Mouse (Mus musculus) layer of hippocampus, adult 8-10 months (tissue): ENCODE measurements around the gene Gm45021. TPM values are rescaled to one million over a fixed set of nuclear protein-coding genes. Genes with fewer than 3 reads are reported as not detected.
"Not testable (repeated sequence)": the region's sequence is repeated elsewhere in the genome, so short reads cannot be mapped to it uniquely, and the experiment has no call there.

Experiments used
- DNase-seq, 2 experiments: peaks; one replicate each; pipeline ENCODE4 v3.0.0; 2022; ENCODE audit warnings: low spot score in 2 of 2
- total RNA-seq, 4 experiments: library from RNA; stranded (reverse); gene quantifications; 2 replicates each; pipeline ENCODE4 v1.2.4; 2022

Gene Gm45021
- total RNA-seq, 4 experiments from 2014 or later, result not detected

DNA sequence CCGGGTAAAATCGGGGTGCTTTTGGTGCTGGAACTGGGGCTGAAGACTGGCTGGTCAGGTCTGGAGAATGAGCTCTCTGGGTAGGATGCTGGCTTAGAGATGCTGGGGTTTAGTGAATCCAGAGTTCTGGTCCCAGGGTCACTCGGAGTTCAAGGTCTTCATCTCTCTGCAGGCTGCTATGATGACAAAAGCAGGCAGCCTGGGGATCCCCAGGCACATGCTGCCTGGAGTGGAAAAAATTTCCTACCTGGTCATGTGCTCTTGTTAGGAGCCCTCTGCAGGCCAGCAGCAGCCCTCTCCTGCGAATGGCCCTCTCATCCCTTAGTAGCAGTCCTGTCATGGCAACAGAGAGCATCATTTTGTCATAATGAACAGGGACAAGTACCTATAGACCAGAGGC, 24.1 kb downstream of the Gm45021 start:
- DNase-seq, result no peak

DNA sequence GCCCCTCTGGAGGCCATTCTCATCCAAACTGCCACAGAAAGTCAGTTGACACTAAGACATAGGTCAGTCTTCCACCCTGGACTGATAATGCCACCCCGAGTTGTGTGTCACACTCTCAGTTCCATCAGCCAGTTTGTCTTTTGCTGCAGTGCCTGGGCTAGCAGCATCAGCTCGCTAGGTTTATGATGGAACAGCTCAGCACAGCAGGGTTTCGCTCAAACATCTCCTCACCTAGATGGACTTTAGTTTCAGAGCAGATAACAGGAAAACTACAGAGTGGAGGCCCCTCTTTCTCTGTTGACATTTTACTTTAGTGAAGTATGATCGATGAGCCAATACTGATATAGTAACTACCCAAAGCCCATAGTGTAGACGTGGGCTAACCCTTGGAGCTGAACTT, 25.3 kb downstream of the Gm45021 start:
- DNase-seq, result no peak

DNA sequence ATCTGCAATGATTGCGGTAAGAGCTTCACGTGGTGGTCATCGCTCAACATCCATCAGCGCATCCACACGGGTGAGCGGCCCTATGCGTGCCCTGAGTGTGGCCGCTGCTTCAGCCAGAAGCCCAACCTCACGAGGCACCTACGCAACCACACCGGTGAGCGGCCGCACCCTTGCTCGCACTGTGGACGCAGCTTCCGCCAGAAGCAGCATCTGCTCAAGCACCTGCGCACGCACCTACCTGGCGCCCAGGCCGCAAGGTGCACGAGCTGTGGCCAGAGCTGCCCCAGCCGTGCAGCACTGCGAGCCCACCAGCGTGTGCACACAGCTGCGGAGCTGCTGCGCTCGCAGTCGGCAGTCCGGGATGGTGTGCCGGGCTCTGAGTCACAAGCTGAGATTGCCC, 30.6 kb downstream of the Gm45021 start:
- no peak for DNase-seq

DNA sequence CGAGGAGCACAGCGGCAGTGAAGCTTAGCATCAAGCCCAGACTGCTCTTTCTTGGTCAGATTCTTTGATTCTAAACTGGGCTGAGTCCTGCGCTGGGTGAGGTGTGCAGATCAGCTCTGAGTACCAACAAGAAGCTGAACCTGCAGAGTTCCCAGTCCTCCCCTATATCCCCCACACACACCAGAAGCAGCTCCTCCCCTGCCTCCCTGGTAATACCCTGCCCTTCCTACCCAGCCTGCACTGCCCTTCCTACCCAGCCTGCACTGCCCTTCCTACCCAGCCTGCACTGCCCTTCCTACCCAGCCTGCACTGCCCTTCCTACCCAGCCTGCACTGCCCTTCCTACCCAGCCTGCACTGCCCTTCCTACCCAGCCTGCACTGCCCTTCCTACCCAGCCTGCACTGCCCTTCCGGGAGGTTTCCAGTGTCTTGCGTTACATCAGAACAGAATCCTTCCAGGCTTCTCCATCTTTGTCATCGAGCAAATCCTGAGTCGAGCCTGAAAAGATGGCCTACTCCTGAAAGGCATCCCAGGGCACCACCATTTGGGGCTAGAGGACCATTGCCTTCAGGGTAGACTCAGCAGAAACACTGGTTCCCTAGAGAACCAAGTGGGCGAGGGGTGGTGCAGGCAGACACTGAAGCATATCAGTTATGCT, 32.9 kb downstream of the Gm45021 start:
- not testable (repeated sequence) for DNase-seq

DNA sequence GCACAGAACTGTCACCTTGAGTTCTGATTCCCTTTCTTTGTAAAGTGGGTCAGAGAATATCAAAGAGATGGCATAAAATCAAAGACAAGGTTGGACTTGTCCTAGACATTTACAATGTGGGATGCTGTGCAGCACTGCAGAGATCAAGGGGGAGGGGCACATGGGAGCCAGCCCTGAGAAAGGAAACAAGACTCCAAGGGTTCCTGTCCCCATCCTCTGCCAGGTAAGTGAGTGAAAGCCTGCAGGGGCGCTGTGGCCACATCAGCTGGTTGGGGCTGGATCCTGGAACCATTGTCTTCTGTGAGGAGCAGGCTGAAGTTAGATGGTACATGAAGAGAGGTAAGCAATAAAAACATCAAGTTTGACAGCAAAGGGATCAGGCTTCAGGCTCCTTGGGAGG, 34.0 kb downstream of the Gm45021 start:
- DNase-seq, result no peak

DNA sequence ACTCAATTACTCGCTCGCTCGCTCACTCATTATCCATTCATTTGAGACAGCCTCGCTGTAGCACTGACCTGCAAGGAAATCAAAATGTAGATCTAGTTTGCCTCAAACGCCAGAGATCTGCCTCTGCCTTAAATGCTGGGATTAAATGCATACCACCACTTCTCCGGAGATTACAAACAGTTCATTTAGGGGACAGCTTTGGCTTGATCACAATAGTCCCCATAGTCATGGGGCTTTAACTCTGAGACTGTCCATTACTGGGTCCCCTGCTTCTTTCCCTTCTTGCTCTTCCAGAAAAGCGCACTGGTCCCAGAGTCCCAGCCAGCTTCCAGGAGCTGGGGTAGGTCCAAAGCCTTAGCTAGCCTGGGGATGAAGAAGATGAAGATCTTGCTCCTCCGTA, 37.1 kb downstream of the Gm45021 start, which contains the start of gene AI854703:
Gene AI854703 (plus strand): TSS at position 301 of the 400 bp plus-strand sequence.
- DNase-seq, result no peak

DNA sequence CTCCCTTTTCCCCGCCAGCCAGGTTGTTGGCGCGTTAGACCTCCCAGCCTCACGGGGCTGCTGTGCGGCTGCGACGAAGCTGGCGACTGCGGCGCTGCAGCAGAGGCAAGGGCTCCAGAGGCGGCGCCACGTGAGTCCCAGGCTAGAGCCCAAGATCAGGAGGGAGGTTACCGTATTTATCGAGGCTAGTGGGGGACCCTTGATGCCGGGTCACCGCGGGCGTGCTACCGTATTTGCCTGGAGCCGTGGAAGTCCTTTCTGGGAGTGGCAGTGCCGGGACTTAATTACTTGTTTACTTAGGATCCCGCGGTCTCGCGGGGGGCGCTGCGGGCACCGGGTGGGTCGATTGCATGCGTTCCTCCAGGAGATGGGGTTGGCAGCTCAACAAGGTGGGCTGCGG, 37.6 kb downstream of the Gm45021 start:
- DNase-seq, result peak; percentile 51 to 65

DNA sequence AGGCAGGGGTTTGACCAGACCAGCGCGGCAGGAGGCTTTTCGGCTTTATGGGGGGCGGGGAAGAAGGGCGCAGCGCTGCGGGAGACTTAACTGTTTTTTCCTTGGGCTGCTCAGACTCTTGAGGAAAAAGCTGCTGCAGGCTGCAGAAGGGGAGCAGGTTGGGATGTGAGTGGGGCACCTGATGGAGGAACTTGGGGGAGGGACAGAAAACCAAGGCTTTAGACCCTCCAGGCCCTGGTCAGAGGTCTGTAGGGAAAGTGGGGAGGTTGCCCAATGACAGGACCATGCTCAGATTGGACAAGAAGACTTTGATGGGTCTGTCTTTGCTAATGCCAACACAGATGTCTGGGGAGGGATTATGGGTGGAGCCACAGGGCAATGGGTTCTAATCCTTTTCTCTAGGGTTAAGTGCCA, 38.1 kb downstream of the Gm45021 start:
- no peak for DNase-seq

DNA sequence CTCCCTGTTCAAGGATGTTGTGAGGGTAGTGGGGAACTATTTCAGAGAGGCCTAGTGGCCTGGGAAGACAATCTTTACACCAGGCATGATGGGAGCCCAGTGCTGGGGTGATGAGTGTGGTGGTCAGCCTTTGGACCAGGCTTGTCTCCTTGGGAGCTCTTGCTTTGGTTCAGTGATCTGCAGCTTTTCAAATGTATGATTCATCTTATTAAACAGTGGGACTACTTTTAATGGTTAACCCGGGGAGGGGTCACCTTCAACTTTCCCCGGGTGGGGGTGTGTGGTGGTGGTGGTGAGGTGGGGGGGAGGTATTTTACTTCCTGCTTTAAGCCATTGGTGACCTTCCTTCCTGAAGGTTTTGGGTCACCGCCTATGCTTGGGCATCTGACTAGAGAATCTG, 39.0 kb downstream of the Gm45021 start:
- DNase-seq, result no peak

DNA sequence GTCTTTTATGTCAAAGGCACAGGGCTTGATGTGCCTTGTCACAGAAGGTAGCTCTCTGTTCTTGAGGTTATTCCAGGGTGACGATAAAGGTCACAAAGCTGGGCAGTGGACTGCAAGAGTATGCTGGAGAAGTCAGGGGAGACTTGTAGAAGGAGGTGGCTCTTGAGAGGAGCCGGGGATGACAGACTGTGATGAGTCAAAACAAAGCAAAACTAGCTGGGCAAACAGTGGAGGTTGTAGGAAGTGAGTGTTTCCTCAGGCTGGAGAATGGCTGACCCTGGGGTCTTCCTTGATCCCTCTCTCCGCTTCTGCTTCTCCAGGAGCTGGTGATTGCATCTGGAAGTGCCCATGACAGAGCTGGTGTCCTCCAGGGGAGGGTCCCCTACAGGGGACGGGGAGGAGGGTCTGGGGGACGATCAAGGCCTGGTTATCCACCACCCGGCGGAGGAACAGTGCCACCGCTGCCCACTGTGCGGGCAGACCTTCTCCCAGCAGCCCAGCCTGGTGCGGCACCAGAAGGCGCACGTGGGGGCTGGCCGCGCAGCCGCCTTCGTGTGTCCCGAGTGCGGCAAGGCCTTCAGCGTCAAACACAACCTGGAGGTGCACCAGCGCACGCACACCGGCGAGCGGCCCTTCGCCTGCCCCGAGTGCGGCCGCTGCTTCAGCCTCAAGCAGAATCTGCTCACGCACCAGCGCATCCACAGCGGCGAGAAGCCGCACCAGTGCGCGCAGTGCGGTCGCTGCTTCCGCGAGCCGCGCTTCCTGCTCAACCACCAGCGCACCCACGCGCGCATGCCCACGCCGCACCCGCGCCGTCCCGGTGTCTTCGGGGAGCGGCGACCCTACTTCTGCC, 39.6 kb downstream of the Gm45021 start:
- DNase-seq, result peak in 1 of 2 experiments; percentile 50

DNA sequence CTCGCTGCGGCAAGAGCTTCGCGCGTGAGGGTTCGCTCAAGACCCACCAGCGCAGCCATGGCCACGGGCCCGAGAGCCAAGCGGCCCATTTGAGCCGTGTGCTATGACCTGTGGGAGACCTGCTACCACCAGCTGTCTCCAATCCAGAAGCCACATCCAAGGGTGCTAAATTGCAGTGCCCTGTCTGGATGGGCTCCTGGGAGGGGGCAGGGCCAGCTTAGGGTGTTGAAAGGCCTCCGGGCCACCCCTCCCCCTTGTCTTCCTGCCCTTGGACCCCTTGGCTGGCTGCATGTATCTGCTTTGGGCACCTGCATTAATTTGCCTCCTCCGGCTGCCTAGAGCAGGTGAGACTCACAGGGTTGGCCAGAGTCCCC, 40.2 kb downstream of the Gm45021 start:
- DNase-seq, result no peak

DNA sequence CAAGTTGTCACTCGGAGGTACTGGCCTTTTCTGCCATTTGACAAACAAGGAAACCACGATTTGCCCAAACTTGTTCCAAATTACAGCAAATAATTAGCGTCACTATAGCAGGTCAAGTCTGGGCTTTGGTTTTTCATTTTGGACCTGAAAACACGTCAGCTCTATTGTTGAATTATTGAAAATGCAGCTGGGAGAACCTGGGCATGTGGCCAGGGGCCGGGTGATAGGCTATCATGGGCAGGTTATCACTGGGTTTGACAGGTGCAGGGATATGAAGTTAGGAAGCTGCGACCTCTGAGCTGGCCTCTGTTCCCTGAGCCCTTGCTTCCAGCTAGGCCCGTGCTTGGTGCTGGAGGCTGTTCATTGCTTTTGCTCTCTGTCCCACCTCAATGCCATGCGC, 41.4 kb downstream of the Gm45021 start:
- no peak for DNase-seq

DNA sequence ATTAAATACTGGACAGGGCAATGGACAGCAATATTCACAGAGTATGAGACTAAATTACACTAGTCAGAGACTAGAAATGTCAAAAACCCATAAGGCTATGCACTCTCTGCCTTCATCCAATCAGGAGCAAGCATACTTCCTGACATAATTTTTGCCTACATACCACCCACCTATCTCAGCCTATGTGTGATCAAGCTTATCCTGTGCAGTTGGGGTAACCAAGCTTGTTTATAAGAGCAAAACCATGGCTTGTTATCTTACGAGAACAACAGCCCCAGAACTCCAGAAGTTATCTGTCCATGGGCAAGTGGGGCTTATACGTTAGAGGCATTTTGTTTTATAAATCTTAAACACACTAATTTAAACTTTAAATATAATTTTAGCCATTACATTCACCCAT, 45.7 kb downstream of the Gm45021 start:
- no peak for DNase-seq

DNA sequence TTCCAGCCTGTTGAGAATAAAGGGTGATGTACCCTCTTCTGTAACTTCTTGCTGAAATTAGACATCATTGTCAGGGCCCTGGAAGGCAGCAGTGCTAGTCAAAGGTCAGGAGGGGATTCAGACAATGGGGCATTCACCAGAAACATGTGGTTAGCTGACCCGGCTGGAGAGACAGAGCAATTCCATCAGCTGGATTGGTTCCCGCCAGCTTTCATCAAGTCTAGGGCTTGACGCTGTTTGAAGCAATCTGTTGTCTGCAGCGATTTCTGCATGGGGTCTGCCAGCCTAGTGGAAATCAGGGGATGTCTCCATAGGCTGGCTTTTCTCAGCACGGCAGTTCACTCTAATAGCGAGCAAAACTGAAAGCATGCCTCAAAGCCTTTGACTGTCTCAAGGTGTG, 47.1 kb downstream of the Gm45021 start:
- no peak for DNase-seq

DNA sequence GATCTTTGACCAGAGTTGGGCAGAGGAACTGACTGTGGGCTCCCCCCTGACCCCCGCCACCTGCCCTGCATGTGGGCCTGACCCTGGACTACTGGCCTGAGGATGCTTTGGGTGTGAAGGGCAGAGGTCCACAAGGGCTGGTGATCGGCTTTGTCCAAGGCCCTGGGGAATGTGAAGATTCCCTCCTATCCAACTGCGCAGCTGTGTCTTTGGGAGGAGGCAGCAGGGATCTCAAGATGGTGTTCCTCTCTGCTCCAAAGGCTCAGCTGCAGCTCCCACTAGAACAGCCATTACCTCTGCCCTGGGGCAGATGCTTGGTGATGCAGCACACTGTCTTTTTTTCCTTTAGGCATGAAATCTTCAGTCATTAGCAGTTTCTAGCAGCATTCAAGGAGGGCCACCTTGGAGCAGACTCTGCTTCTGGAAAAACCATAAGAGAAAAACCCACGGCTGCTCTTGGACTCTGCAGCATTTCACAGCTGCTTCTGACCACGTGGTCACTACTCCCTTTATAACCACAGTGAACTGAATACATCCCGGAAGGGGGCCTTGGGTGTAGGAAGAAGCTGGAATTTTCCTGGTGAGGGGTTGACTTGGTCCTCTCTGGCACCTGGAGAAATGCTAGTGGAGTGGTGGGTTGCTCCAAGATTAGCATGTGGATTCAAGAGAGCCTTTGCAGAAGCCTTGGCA, 48.5 kb downstream of the Gm45021 start:
- no peak for DNase-seq

DNA sequence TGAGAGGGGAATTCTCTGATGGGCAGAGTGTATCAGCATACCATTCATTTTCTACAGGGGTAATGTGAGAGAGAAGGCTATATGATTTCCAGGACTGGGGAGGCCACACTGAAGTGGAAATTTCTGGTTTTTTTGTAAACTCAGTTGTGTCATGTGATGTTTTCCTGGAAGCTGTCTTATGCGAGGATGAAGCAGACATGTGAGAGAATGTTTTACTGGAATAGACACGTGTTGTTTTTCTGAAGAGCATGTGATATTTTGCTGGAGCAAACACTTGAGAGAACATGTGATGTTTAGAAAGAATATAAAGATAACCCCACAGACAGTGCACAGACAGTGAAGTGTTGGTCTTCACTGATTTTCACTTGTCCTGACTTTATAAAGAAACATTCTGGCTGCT, 49.1 kb downstream of the Gm45021 start:
- no peak for DNase-seq

DNA sequence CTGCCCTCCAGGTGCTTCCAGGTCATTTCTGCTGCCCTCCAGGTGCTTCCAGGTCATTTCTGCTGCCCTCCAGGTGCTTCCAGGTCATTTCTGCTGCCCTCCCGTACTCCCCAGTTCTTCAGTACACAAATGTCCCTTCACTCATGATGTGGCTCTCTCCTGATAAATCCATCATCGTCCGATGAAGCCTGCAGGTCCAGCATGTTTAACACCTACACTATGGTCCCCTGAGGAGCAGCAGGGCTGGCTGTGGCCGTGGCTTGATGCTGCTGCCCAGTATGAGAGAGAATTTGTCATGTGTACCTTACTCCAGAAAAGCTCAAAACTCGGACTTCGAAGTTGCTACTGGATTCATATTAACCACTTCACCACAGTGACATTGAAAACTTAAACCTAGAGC, 52.0 kb downstream of the Gm45021 start:
- no peak for DNase-seq

DNA sequence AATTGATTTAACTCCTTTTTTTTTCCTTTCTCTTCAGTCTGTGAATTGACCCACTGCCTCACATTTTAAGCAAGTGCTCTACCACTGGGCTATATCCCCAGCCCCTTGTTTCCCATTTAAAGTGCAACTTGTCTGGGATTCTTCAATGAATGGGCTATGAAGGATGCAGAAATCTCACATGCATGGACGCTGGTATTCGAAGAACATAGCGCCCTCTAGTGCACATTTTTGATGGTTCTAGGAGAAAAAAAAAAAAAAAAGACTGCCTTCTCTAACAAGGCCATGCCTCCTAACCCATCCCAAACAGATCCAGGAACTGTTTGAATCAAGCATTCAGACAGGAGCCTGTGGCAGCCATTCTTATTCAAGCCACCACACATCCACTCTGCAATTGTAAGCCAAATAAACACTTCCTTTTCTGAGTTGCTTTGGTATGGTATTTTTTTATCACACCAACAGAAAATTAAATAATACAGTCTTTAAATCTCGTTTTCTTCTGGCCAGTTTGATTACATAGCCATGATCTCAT, 53.4 kb downstream of the Gm45021 start:
- no peak for DNase-seq

DNA sequence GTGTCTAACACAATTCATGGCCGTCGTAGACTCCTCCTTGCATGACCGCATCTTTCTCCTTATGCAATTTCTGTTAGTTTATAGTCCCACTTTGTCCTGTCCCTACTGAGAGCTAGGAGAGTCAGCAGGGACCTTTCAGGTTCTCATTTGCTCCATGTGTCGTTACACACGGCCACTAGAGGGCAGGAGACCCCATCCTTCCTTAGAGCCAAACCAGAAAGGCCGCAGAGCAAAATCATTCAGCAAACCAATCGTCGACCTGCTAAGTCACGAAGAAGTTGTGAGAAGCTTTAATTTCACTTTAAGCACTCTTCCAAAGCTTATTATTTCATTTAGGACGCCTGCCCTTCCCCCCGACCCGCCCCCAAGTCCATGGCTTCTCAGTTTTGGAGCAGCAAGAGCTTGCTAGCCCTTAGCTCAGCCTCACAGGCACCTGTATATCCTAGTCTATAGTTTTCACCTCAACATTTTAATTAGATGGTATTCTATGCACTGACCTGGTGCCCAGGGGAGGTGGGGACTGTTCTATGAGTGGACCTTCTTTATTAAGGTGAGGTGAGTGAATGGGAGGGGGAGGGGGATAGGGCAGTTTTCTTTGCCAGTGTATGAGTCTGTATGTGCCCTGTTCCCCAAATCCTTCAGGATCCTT, 56.4 kb downstream of the Gm45021 start:
- DNase-seq, result peak in 1 of 2 experiments; percentile 66

DNA sequence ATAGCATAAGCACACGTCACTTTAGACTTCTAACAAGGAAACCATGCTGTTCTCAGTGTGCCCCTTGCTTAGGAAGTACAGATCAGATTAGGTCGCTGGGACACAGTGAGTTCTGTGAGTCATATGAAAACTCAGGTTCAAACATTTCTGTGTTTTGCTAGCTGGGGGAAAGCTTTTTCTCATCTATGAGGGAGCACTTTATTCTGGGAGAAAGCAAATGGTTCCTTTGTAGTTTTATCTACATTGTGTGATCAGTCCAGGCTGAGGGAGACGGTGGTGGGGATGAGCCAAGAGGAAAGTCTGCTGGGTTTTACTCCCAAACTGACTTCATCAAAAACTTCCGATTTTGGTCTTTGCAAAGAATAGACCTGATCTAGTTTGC, 56.9 kb downstream of the Gm45021 start:
- DNase-seq, result no peak

DNA sequence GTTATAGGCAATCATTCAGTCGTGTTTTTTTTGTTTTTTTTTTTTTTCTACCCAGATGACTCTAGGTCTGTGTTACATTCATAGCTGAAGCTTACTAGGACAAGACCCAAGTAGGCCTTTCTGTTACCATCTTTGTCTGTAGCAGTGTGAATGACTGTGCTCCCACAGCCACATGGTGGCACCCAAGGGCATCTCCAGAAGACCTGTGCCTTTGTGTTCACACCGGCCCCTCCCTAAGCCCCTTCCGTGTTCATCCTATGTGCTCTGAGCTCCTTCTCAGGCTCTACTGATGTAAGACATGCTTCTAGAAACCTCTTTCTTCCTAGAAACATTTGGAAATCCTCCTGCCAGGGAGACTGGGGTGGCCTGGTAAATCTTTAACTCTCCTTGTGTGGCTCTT, 57.6 kb downstream of the Gm45021 start, which contains the start of gene Gimap8:
Gene Gimap8 (plus strand): TSS at position 240 of the 400 bp plus-strand sequence.
- no peak for DNase-seq
